Mouse (Mus musculus) lung, adult 2 months (tissue): ENCODE measurements at regions not wholly inside any gene's neighbourhood (a gene's known extent, or its start where the extent isn't known, plus 50 kb on each side); places are given as distances from the start of the nearest gene placed in this dataset.
"Not testable (repeated sequence)": the region's sequence is repeated elsewhere in the genome, so short reads cannot be mapped to it uniquely, and the experiment has no call there.

Experiments used
- DNase-seq: peaks from one replicate; pipeline ENCODE4 v3.0.0; 2022
- H3K4me1 ChIP-seq: fragments of 200-500 bp; 2 replicates; pipeline ENCODE4 v1.6.1; 2011; ENCODE audit warnings: low read length; ENCODE audit not compliant: control insufficient read depth, insufficient read depth
- H3K4me3 ChIP-seq: fragments of 200-500 bp; replicated peaks from 2 replicates; pipeline ENCODE3; 2011; ENCODE audit warnings: low read depth, mild to moderate bottlenecking, control low read depth, low read length; ENCODE audit errors: extremely low read depth
- CTCF ChIP-seq: fragments of 200-500 bp; IDR thresholded peaks from 2 replicates; pipeline ENCODE4 v1.5.1; 2011; ENCODE audit warnings: mild to moderate bottlenecking, low read length, control low read depth; ENCODE audit not compliant: insufficient read depth
- POLR2A ChIP-seq: fragments of 200-500 bp; IDR thresholded peaks from 2 replicates; pipeline ENCODE4 v1.6.1; 2011; ENCODE audit warnings: low read depth, mild to moderate bottlenecking, control low read depth, low read length, borderline replicate concordance; ENCODE audit errors: extremely low read depth
- WGBS: fragments of 180-500 bp; shearing (Covaris S2); methylation state at CpG from one replicate; pipeline ENCODE4 v1.1.7; 2018; 5-methylcytosine and 5-hydroxymethylcytosine counted together

- WGBS = 46% methylated on average over 11 of the region's 11 CpGs
- DNase-seq = no peak
- Histone ChIP-seq H3K4me1 (peaks cover 3% of the 10 kb centered on the region; the same call in 1 of the 2 replicates), H3K4me3 (no peak overlapping the region)
- no peak for TF ChIP-seq POLR2A
- no peak for TF ChIP-seq CTCF
These were observed 80.0 kb downstream of the Nfkbiz start for GRCm38 (mm10) chr16:55758707-55759067.

GRCm38 (mm10) chr16:55757952-55758706, 80.6 kb downstream of the Nfkbiz start:
- 26% methylated on average over 5 of the region's 5 CpGs for WGBS
- TF ChIP-seq POLR2A (no peak), CTCF (no peak)
- Histone ChIP-seq H3K4me1 (peaks cover 3% of the 10 kb centered on the region; the same call in 1 of the 2 replicates), H3K4me3 (no peak overlapping the region)
- no peak for DNase-seq

GRCm38 (mm10) chr16:55757422-55757815, 81.3 kb downstream of the Nfkbiz start:
- 45% methylated on average over 3 of the region's 3 CpGs for WGBS
- not testable (repeated sequence) for H3K4me3 ChIP-seq, DNase-seq

GRCm38 (mm10) chr16:55756764-55757421, 81.8 kb downstream of the Nfkbiz start:
- no peak for TF ChIP-seq POLR2A
- TF ChIP-seq CTCF = no peak
- Histone ChIP-seq H3K4me1 (peaks cover 3% of the 10 kb centered on the region; the same call in 1 of the 2 replicates), H3K4me3 (peak overlapping the region; percentile 37)
- WGBS = 60% methylated on average over 15 of the region's 15 CpGs
- peak; percentile 36 for DNase-seq

More at GRCm38 (mm10) chr16:55757422-55757815, 81.3 kb downstream of the Nfkbiz start:
- not testable (repeated sequence) for H3K4me1 ChIP-seq

- TF ChIP-seq POLR2A (no peak), CTCF (no peak)
- no peak overlapping the region for H3K4me3 ChIP-seq
- 61% methylated on average over 6 of the region's 6 CpGs for WGBS
- no peak for DNase-seq
- peaks cover 3% of the 10 kb centered on the region; the same call in 1 of the 2 replicates for H3K4me1 ChIP-seq
These were observed 83.3 kb downstream of the Nfkbiz start for GRCm38 (mm10) chr16:55755309-55755832.

GRCm38 (mm10) chr16:55754092-55754763, 84.5 kb downstream of the Nfkbiz start:
- no peak for DNase-seq
- Histone ChIP-seq H3K4me1 (peaks cover 3% of the 10 kb centered on the region; the same call in 1 of the 2 replicates), H3K4me3 (no peak overlapping the region)
- TF ChIP-seq POLR2A (no peak), CTCF (no peak)
- WGBS = 81% methylated on average over 14 of the region's 14 CpGs

- no peak overlapping the region for H3K4me3 ChIP-seq
- 68% methylated on average over 4 of the region's 4 CpGs for WGBS
- peaks cover 3% of the 10 kb centered on the region; the same call in 1 of the 2 replicates for H3K4me1 ChIP-seq
- DNase-seq = no peak
- no peak for TF ChIP-seq CTCF
- TF ChIP-seq POLR2A = no peak
These were observed 85.3 kb downstream of the Nfkbiz start for GRCm38 (mm10) chr16:55753380-55753779.

- no peak for DNase-seq
- Histone ChIP-seq H3K4me1 (no peaks in the 10 kb centered on the region), H3K4me3 (no peak overlapping the region)
- TF ChIP-seq CTCF (no peak), POLR2A (no peak)
- WGBS = 71% methylated on average over 2 of the region's 2 CpGs
These were observed 91.4 kb downstream of the Nfkbiz start for GRCm38 (mm10) chr16:55747250-55747649.

- no peaks in the 10 kb centered on the region for H3K4me1 ChIP-seq
- no peak for DNase-seq
- WGBS = 75% methylated on average over 3 of the region's 3 CpGs
- no peak for TF ChIP-seq CTCF
- no peak for TF ChIP-seq POLR2A
- no peak overlapping the region for H3K4me3 ChIP-seq
These were observed 92.5 kb downstream of the Nfkbiz start for GRCm38 (mm10) chr16:55746159-55746558.

GRCm38 (mm10) chr16:55745094-55745493, 93.6 kb downstream of the Nfkbiz start:
- DNase-seq = no peak
- Histone ChIP-seq H3K4me3 (no peak overlapping the region), H3K4me1 (no peaks in the 10 kb centered on the region)
- 73% methylated on average over 3 of the region's 3 CpGs for WGBS
- TF ChIP-seq POLR2A (no peak), CTCF (no peak)
